Mouse (Mus musculus): Measurements from ENCODE around the gene Fmo9. TPM values are rescaled to one million over a fixed set of nuclear protein-coding genes. Genes with fewer than 3 reads are reported as not detected.

Gene Fmo9
- polyA plus RNA-seq (2014; fragmentation: Nextera tagmentation; extraction: Ambion mirVana) = not detected in 2 replicates

DNA sequence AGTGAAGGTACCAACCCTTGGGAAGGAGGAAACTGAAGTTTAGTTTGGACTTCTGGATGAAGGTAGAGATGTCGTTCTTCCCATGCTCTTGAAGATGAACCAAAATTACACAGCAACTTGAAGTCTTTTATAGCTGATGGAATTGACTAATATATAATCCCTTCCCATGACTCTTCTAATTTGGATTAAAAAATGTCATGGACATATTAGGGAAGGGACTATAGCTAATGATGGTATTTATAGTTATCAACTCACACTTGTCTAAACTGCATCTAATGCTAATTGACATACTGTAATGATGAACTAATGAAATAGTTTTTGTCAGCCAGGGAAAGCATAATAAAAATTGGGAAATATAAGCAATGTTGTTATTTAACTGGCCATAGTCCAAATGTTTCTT lies at the start of gene Fmo9:
Gene Fmo9, minus strand, starts transcription at position 101 of the 400 bp plus-strand sequence.
- Histone ChIP-seq H3K4me1 (ENCODE audit: control insufficient read depth in 2 of 2, insufficient read depth in 2 of 2, low read length in 2 of 2) (no peaks in the 10 kb centered on the region), H3K4me2 (ENCODE audit: low read length) (no peak within 1 kb of the TSS), H3K36me3 (ENCODE audit: control insufficient read depth, insufficient read depth, low read length) (no peaks in the 10 kb centered on the region), H3K4me3 (ENCODE audit: control insufficient read depth in 1 of 2, insufficient read depth in 1 of 2, low read depth in 1 of 2, low read length in 2 of 2) (no peak within 1 kb of the TSS), H3K9me3 (ENCODE audit: control insufficient read depth, low read length) (no peaks in the 10 kb centered on the region), H3K27ac (replicated peaks in 1 of 2; ENCODE audit: control insufficient read depth in 1 of 2, insufficient read depth in 1 of 2, low read depth in 2 of 2, low read length in 2 of 2) (no peak within 1 kb of the TSS), H3K9ac (ENCODE audit: low read length) (no peak within 1 kb of the TSS), H3K27me3 (ENCODE audit: control insufficient read depth, insufficient read depth, low read length) (no peaks in the 10 kb centered on the region)
- 76% methylated on average over 1 of the region's 1 CpGs for WGBS
- ATAC-seq (ENCODE audit: insufficient number of reproducible peaks, insufficient read depth, low FRiP score, low read depth) = no peak

DNA sequence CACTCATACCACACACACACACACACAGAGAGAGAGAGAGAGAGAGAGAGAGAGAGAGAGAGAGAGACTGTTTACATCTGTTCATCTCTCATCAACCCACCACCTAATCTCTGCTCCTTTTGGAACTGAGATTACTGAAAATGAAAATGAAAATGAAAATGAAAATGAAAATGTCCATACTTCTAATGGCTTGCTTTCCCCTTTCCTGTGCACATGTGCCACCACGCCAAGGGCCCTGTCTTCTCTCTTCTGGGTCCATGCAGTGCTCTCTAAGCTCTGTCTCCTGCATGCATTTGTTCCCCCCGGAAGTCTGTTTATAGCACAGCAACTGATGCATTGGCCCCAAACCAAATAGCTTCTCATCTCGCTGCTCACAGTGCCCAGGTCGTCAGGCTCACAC lies 49.2 kb upstream of the Fmo9 start:
- Histone ChIP-seq H3K4me3 (ENCODE audit: control insufficient read depth in 1 of 2, insufficient read depth in 1 of 2, low read depth in 1 of 2, low read length in 2 of 2) (no peak overlapping the region), H3K27ac (replicated peaks in 1 of 2; ENCODE audit: control insufficient read depth in 1 of 2, insufficient read depth in 1 of 2, low read depth in 2 of 2, low read length in 2 of 2) (no peak overlapping the region), H3K27me3 (ENCODE audit: control insufficient read depth, insufficient read depth, low read length) (no peaks in the 10 kb centered on the region), H3K4me1 (ENCODE audit: control insufficient read depth in 2 of 2, insufficient read depth in 2 of 2, low read length in 2 of 2) (no peaks in the 10 kb centered on the region), H3K9ac (ENCODE audit: low read length) (no peak overlapping the region), H3K36me3 (ENCODE audit: control insufficient read depth, insufficient read depth, low read length) (no peaks in the 10 kb centered on the region), H3K9me3 (ENCODE audit: control insufficient read depth, low read length) (no peaks in the 10 kb centered on the region), H3K4me2 (ENCODE audit: low read length) (no peak overlapping the region)
- ATAC-seq (ENCODE audit: insufficient number of reproducible peaks, insufficient read depth, low FRiP score, low read depth) = no peak
- 63% methylated on average over 4 of the region's 4 CpGs for WGBS

DNA sequence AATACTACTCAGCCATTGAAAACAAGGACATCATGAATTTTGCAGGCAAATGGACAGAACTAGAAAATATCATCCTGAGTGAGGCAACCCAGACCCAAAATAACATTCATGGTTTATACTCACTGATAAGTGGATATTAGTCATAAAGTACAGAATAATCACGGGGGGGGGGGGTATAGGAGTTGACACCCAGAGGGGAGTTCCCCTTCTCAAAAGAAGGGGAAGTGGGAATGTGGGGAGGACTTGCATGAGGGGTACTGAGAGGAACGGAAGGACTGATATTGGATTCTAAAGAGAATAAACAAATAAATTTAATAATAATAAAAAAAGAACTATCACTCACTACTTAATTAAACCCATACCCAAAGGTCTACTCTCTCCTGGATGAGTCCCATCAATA lies 48.6 kb upstream of the Fmo9 start:
- Histone ChIP-seq H3K36me3 (ENCODE audit: control insufficient read depth, insufficient read depth, low read length) (no peaks in the 10 kb centered on the region), H3K4me3 (ENCODE audit: control insufficient read depth in 1 of 2, insufficient read depth in 1 of 2, low read depth in 1 of 2, low read length in 2 of 2) (no peak overlapping the region), H3K9ac (ENCODE audit: low read length) (no peak overlapping the region), H3K4me2 (ENCODE audit: low read length) (no peak overlapping the region), H3K4me1 (ENCODE audit: control insufficient read depth in 2 of 2, insufficient read depth in 2 of 2, low read length in 2 of 2) (no peaks in the 10 kb centered on the region), H3K9me3 (ENCODE audit: control insufficient read depth, low read length) (no peaks in the 10 kb centered on the region), H3K27ac (replicated peaks in 1 of 2; ENCODE audit: control insufficient read depth in 1 of 2, insufficient read depth in 1 of 2, low read depth in 2 of 2, low read length in 2 of 2) (no peak overlapping the region), H3K27me3 (ENCODE audit: control insufficient read depth, insufficient read depth, low read length) (no peaks in the 10 kb centered on the region)
- no peak for ATAC-seq (ENCODE audit: insufficient number of reproducible peaks, insufficient read depth, low FRiP score, low read depth)
- WGBS = 63% methylated on average over 2 of the region's 2 CpGs

DNA sequence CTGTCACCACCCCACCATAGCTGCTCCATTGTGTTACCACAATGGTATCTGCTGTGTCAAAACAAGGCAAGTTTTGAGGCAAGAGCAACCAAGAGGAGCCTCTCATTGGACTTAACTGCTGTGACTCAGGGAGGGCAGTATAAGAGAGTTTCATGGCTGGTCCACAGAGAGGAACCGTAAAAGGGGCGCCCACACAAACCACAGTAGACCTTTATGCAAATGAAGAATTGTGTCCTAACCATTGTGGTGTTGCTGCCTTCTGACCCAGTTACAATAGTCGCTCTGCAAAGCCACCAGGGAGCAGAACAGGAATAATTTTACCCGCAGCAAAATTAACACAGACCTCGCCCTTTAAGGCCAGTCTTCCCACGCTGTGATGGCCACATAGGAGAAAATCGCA lies 29.2 kb upstream of the Fmo9 start:
- Histone ChIP-seq H3K9ac (ENCODE audit: low read length) (no peak overlapping the region), H3K4me1 (ENCODE audit: control insufficient read depth in 2 of 2, insufficient read depth in 2 of 2, low read length in 2 of 2) (no peaks in the 10 kb centered on the region), H3K36me3 (ENCODE audit: control insufficient read depth, insufficient read depth, low read length) (no peaks in the 10 kb centered on the region), H3K27ac (replicated peaks in 1 of 2; ENCODE audit: control insufficient read depth in 1 of 2, insufficient read depth in 1 of 2, low read depth in 2 of 2, low read length in 2 of 2) (no peak overlapping the region), H3K9me3 (ENCODE audit: control insufficient read depth, low read length) (0 out of 2 replicates have a peak, but pooled peaks cover 4% of the 10 kb centered on the region), H3K4me3 (ENCODE audit: control insufficient read depth in 1 of 2, insufficient read depth in 1 of 2, low read depth in 1 of 2, low read length in 2 of 2) (no peak overlapping the region), H3K27me3 (ENCODE audit: control insufficient read depth, insufficient read depth, low read length) (no peaks in the 10 kb centered on the region), H3K4me2 (ENCODE audit: low read length) (no peak overlapping the region)
- no peak for ATAC-seq (ENCODE audit: insufficient number of reproducible peaks, insufficient read depth, low FRiP score, low read depth)
- WGBS = 87% methylated on average over 7 of the region's 7 CpGs

DNA sequence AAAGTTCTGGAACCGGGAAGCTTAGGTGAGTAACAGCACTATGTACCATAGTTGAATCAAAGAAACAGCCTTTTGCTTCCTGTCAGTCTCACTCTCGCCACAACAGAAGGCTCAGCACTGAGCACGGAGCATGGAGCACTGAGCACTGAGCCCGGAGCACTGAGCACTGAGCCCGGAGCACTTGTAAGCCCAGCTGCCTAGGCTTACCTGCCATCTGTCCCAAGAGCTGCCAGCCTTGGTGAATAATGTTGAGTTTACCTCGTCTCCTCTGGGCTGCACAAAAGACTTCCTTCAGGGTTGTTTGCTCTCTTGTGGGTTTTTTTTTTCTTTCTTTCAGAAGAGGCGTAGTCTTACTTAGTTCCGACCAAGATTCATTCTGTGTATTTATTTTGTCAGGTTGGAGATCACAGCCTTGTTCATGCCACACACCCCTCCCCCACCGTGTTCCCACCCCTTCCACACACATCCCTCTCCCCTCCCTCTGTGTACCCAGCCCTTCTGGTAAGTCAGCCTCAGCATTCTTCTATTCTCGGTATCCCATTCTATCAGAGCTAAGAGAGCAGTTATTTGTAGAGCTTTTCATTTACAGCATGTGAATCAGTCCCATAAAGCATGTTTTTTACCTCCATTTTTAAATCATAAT lies 20.7 kb upstream of the Fmo9 start:
- Histone ChIP-seq H3K9me3 (ENCODE audit: control insufficient read depth, low read length) (no peaks in the 10 kb centered on the region), H3K4me1 (ENCODE audit: control insufficient read depth in 2 of 2, insufficient read depth in 2 of 2, low read length in 2 of 2) (no peaks in the 10 kb centered on the region), H3K4me3 (ENCODE audit: control insufficient read depth in 1 of 2, insufficient read depth in 1 of 2, low read depth in 1 of 2, low read length in 2 of 2) (no peak overlapping the region), H3K9ac (ENCODE audit: low read length) (no peak overlapping the region), H3K4me2 (ENCODE audit: low read length) (no peak overlapping the region), H3K27ac (replicated peaks in 1 of 2; ENCODE audit: control insufficient read depth in 1 of 2, insufficient read depth in 1 of 2, low read depth in 2 of 2, low read length in 2 of 2) (no peak overlapping the region), H3K27me3 (ENCODE audit: control insufficient read depth, insufficient read depth, low read length) (no peaks in the 10 kb centered on the region), H3K36me3 (ENCODE audit: control insufficient read depth, insufficient read depth, low read length) (no peaks in the 10 kb centered on the region)
- no peak for ATAC-seq (ENCODE audit: insufficient number of reproducible peaks, insufficient read depth, low FRiP score, low read depth)
- whole genome bisulfite sequencing = 70% methylated on average over 10 of the region's 10 CpGs

DNA sequence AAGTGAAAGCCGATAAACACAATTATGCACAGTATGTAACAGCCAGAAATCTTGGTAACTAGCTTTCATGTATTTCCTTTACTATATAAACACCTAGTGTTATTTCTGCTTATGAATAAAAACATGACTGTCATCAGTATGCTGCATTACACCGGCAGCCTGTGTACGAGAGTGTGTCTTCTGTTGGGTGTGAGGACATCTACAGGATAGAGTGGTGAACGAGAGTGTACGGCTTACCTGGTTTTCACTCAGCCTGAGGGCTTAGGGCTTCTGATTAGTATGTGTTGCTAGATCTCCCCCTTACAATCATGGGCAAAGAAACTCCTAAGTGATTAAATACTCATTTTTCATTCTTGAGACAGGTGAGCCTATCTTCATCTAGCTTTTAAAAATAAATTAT lies 12.4 kb downstream of the Fmo9 start:
- Histone ChIP-seq H3K27ac (replicated peaks in 1 of 2; ENCODE audit: control insufficient read depth in 1 of 2, insufficient read depth in 1 of 2, low read depth in 2 of 2, low read length in 2 of 2) (no peak overlapping the region), H3K4me3 (ENCODE audit: control insufficient read depth in 1 of 2, insufficient read depth in 1 of 2, low read depth in 1 of 2, low read length in 2 of 2) (no peak overlapping the region), H3K4me2 (ENCODE audit: low read length) (no peak overlapping the region), H3K36me3 (ENCODE audit: control insufficient read depth, insufficient read depth, low read length) (no peaks in the 10 kb centered on the region), H3K27me3 (ENCODE audit: control insufficient read depth, insufficient read depth, low read length) (no peaks in the 10 kb centered on the region), H3K9me3 (ENCODE audit: control insufficient read depth, low read length) (no peaks in the 10 kb centered on the region), H3K4me1 (ENCODE audit: control insufficient read depth in 2 of 2, insufficient read depth in 2 of 2, low read length in 2 of 2) (no peaks in the 10 kb centered on the region), H3K9ac (ENCODE audit: low read length) (no peak overlapping the region)
- ATAC-seq (ENCODE audit: insufficient number of reproducible peaks, insufficient read depth, low FRiP score, low read depth) = no peak
- 87% methylated on average over 5 of the region's 5 CpGs for WGBS

DNA sequence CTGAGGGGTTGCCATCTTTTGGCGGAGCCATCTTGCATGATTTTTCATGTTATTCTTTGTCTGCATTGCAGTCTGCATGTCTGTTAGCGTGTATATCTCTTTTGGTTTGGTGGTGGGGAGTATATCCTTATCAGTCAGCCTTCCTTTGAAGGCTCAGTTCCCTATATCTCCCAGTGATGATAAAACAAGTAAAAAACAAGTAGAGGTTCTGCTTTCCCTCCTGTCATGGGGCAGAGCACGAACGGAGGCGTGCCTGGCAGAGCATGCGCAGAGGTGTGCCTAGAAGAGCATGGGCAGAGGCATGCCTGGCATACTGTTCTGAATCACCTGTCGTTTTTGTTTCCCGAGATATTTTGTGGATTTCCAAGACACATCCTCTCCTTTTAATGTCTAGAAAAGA lies 20.8 kb downstream of the Fmo9 start:
- Histone ChIP-seq H3K4me1 (ENCODE audit: control insufficient read depth in 2 of 2, insufficient read depth in 2 of 2, low read length in 2 of 2) (no peaks in the 10 kb centered on the region), H3K9ac (ENCODE audit: low read length) (no peak overlapping the region), H3K27ac (replicated peaks in 1 of 2; ENCODE audit: control insufficient read depth in 1 of 2, insufficient read depth in 1 of 2, low read depth in 2 of 2, low read length in 2 of 2) (no peak overlapping the region), H3K4me3 (ENCODE audit: control insufficient read depth in 1 of 2, insufficient read depth in 1 of 2, low read depth in 1 of 2, low read length in 2 of 2) (no peak overlapping the region), H3K9me3 (ENCODE audit: control insufficient read depth, low read length) (no peaks in the 10 kb centered on the region), H3K36me3 (ENCODE audit: control insufficient read depth, insufficient read depth, low read length) (no peaks in the 10 kb centered on the region), H3K4me2 (ENCODE audit: low read length) (no peak overlapping the region), H3K27me3 (ENCODE audit: control insufficient read depth, insufficient read depth, low read length) (no peaks in the 10 kb centered on the region)
- ATAC-seq (ENCODE audit: insufficient number of reproducible peaks, insufficient read depth, low FRiP score, low read depth) = no peak
- 68% methylated on average over 8 of the region's 8 CpGs for WGBS

DNA sequence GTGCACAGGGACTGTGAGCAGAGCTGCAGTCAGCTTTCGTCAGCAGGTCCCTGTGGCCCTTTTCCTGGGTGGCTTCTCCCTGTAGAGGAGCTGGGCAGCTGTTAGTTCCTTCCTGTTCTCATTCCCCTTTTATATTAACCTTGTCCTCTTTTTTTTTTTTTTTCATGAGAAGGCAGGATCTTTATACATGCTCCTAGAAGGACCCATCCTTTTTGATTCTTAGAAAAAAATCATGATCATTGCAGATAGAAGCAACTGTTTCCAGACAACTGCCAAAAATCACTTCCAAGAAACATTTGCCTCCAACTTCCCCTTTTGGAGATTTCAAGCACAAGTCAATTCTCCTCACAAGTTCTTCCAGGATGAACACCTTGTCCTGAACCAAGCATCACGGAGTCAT lies 34.1 kb downstream of the Fmo9 start, which contains the start of gene Gm4847:
Gene Gm4847, minus strand, starts transcription at position 101 of the 400 bp plus-strand sequence.
- no peak within 1 kb of the TSS for H3K27ac ChIP-seq (replicated peaks in 1 of 2; ENCODE audit: control insufficient read depth in 1 of 2, insufficient read depth in 1 of 2, low read depth in 2 of 2, low read length in 2 of 2)
- no peaks in the 10 kb centered on the region for H3K27me3 ChIP-seq (ENCODE audit: control insufficient read depth, insufficient read depth, low read length)
- no peaks in the 10 kb centered on the region for H3K9me3 ChIP-seq (ENCODE audit: control insufficient read depth, low read length)
- H3K4me3 ChIP-seq (ENCODE audit: control insufficient read depth in 1 of 2, insufficient read depth in 1 of 2, low read depth in 1 of 2, low read length in 2 of 2) = no peak within 1 kb of the TSS
- no peak for ATAC-seq (ENCODE audit: insufficient number of reproducible peaks, insufficient read depth, low FRiP score, low read depth)
- no peak within 1 kb of the TSS for H3K9ac ChIP-seq (ENCODE audit: low read length)
- H3K4me2 ChIP-seq (ENCODE audit: low read length) = no peak within 1 kb of the TSS
- H3K4me1 ChIP-seq (ENCODE audit: control insufficient read depth in 2 of 2, insufficient read depth in 2 of 2, low read length in 2 of 2) = no peaks in the 10 kb centered on the region
- no peaks in the 10 kb centered on the region for H3K36me3 ChIP-seq (ENCODE audit: control insufficient read depth, insufficient read depth, low read length)
- WGBS = 79% methylated on average over 2 of the region's 2 CpGs

All from heart, embryonic 14.5 days (tissue).